Mouse (Mus musculus): Measurements from ENCODE around the gene Tspyl1. TPM values are rescaled to one million over a fixed set of nuclear protein-coding genes. Genes with fewer than 3 reads are reported as not detected.

Tspyl1 gene
- polyA plus RNA-seq, 1 experiment, result 42.2 TPM

- 94% methylated on average over 7 of the region's 7 CpGs for WGBS
- DNase-seq, result no peak
- TF ChIP-seq POLR2A (IDR thresholded peaks at IDR 0.05; ENCODE audit: control insufficient read depth, extremely low read depth, insufficient read depth, low read length, poor library complexity) (no peak), CTCF (IDR thresholded peaks at IDR 0.05; ENCODE audit: borderline replicate concordance, control insufficient read depth, extremely low read depth, insufficient read depth, low read length, poor library complexity) (no peak)
- H3K27me3 ChIP-seq (ENCODE audit: control insufficient read depth, insufficient read depth, low read length), result no peaks in the 10 kb centered on the region
- no peak overlapping the region for H3K27ac ChIP-seq (ENCODE audit: control insufficient read depth, insufficient read depth, low read length)
- H3K4me1 ChIP-seq (replicated peaks; ENCODE audit: control insufficient read depth, insufficient read depth, low read length), result no peaks in the 10 kb centered on the region
- H3K4me3 ChIP-seq (ENCODE audit: control insufficient read depth, insufficient read depth, low read length), result no peak overlapping the region
- H3K36me3 ChIP-seq (ENCODE audit: control insufficient read depth, insufficient read depth, low read length), result no peaks in the 10 kb centered on the region
Observed at GRCm38 (mm10) chr10:34271681-34272080, 10.3 kb upstream of the Tspyl1 start.

DNA sequence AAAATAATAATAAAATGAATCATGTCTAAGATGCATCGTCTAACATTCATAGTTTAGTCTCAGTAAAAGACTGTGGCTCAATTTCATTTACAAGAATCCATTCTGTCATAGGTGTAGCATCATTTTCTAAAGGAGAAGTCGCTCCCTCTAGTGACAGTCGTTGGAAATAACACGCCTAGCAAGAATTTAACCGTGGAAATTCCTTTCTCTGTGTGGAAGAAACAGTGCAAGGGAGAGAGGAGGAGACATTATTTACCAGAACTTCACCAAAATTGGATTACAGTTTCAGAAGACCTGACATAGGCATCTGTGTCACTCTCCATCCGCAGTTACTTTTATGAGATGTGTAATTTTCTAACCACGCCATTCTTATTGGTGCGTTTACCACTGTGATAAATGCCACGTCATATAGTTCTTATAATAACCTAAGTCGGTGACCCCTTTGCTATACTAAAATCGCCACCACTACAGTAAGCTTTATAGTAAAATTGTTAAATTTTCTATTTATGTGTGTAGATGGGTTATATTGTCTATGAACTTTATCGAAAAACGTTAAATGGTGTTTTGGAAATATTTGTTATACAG is 1.3 kb upstream of the Tspyl1 start:
- H3K4me3 ChIP-seq (ENCODE audit: control insufficient read depth, insufficient read depth, low read length), result no peak overlapping the region
- peak; percentile 40 for DNase-seq
- no peaks in the 10 kb centered on the region for H3K27me3 ChIP-seq (ENCODE audit: control insufficient read depth, insufficient read depth, low read length)
- no peak overlapping the region for H3K27ac ChIP-seq (ENCODE audit: control insufficient read depth, insufficient read depth, low read length)
- H3K36me3 ChIP-seq (ENCODE audit: control insufficient read depth, insufficient read depth, low read length), result no peaks in the 10 kb centered on the region
- peaks cover 6% of the 10 kb centered on the region for H3K4me1 ChIP-seq (replicated peaks; ENCODE audit: control insufficient read depth, insufficient read depth, low read length)
- TF ChIP-seq POLR2A (IDR thresholded peaks at IDR 0.05; ENCODE audit: control insufficient read depth, extremely low read depth, insufficient read depth, low read length, poor library complexity) (no peak), CTCF (IDR thresholded peaks at IDR 0.05; ENCODE audit: borderline replicate concordance, control insufficient read depth, extremely low read depth, insufficient read depth, low read length, poor library complexity) (no peak)
- 13% methylated on average over 13 of the region's 13 CpGs for WGBS

- Histone ChIP-seq H3K27me3 (ENCODE audit: control insufficient read depth, insufficient read depth, low read length) (no peaks in the 10 kb centered on the region), H3K36me3 (ENCODE audit: control insufficient read depth, insufficient read depth, low read length) (no peaks in the 10 kb centered on the region), H3K4me3 (ENCODE audit: control insufficient read depth, insufficient read depth, low read length) (peak overlapping the region; percentile 54), H3K27ac (ENCODE audit: control insufficient read depth, insufficient read depth, low read length) (peak overlapping the region; percentile 90), H3K4me1 (replicated peaks; ENCODE audit: control insufficient read depth, insufficient read depth, low read length) (peaks cover 6% of the 10 kb centered on the region)
- WGBS, result 13% methylated on average over 14 of the region's 14 CpGs
- no peak for TF ChIP-seq POLR2A (IDR thresholded peaks at IDR 0.05; ENCODE audit: control insufficient read depth, extremely low read depth, insufficient read depth, low read length, poor library complexity)
- no peak for TF ChIP-seq CTCF (IDR thresholded peaks at IDR 0.05; ENCODE audit: borderline replicate concordance, control insufficient read depth, extremely low read depth, insufficient read depth, low read length, poor library complexity)
- DNase-seq, result no peak
Observed at GRCm38 (mm10) chr10:34281211-34281961, 604 bp upstream of the Tspyl1 start.

GRCm38 (mm10) chr10:34282420-34283238 is 639 bp downstream of the Tspyl1 start:
- Histone ChIP-seq H3K4me3 (ENCODE audit: control insufficient read depth, insufficient read depth, low read length) (peak overlapping the region; percentile 80), H3K27me3 (ENCODE audit: control insufficient read depth, insufficient read depth, low read length) (no peaks in the 10 kb centered on the region), H3K36me3 (ENCODE audit: control insufficient read depth, insufficient read depth, low read length) (peaks cover 6% of the 10 kb centered on the region), H3K27ac (ENCODE audit: control insufficient read depth, insufficient read depth, low read length) (peak overlapping the region; percentile 61), H3K4me1 (replicated peaks; ENCODE audit: control insufficient read depth, insufficient read depth, low read length) (peaks cover 6% of the 10 kb centered on the region)
- TF ChIP-seq CTCF (IDR thresholded peaks at IDR 0.05; ENCODE audit: borderline replicate concordance, control insufficient read depth, extremely low read depth, insufficient read depth, low read length, poor library complexity) (no peak), POLR2A (IDR thresholded peaks at IDR 0.05; ENCODE audit: control insufficient read depth, extremely low read depth, insufficient read depth, low read length, poor library complexity) (no peak)
- no peak for DNase-seq
- WGBS, result 3% methylated on average over 47 of the region's 47 CpGs

GRCm38 (mm10) chr10:34296911-34297298 is 14.9 kb downstream of the Tspyl1 start:
- TF ChIP-seq CTCF (IDR thresholded peaks at IDR 0.05; ENCODE audit: borderline replicate concordance, control insufficient read depth, extremely low read depth, insufficient read depth, low read length, poor library complexity), result no peak
- no peak for TF ChIP-seq POLR2A (IDR thresholded peaks at IDR 0.05; ENCODE audit: control insufficient read depth, extremely low read depth, insufficient read depth, low read length, poor library complexity)
- DNase-seq, result no peak
- 8% methylated on average over 13 of the region's 13 CpGs for WGBS
- H3K4me3 ChIP-seq (ENCODE audit: control insufficient read depth, insufficient read depth, low read length), result no peak overlapping the region
- H3K27me3 ChIP-seq (ENCODE audit: control insufficient read depth, insufficient read depth, low read length), result no peaks in the 10 kb centered on the region
- no peaks in the 10 kb centered on the region for H3K36me3 ChIP-seq (ENCODE audit: control insufficient read depth, insufficient read depth, low read length)
- no peak overlapping the region for H3K27ac ChIP-seq (ENCODE audit: control insufficient read depth, insufficient read depth, low read length)
- peaks cover 28% of the 10 kb centered on the region for H3K4me1 ChIP-seq (replicated peaks; ENCODE audit: control insufficient read depth, insufficient read depth, low read length)

- Histone ChIP-seq H3K27me3 (ENCODE audit: control insufficient read depth, insufficient read depth, low read length) (no peaks in the 10 kb centered on the region), H3K27ac (ENCODE audit: control insufficient read depth, insufficient read depth, low read length) (peak within 1 kb of the TSS; percentile 88), H3K36me3 (ENCODE audit: control insufficient read depth, insufficient read depth, low read length) (no peaks in the 10 kb centered on the region), H3K4me1 (replicated peaks; ENCODE audit: control insufficient read depth, insufficient read depth, low read length) (peaks cover 28% of the 10 kb centered on the region), H3K4me3 (ENCODE audit: control insufficient read depth, insufficient read depth, low read length) (peak within 1 kb of the TSS; percentile 65)
- TF ChIP-seq POLR2A (IDR thresholded peaks at IDR 0.05; ENCODE audit: control insufficient read depth, extremely low read depth, insufficient read depth, low read length, poor library complexity) (peak; percentile 87), CTCF (IDR thresholded peaks at IDR 0.05; ENCODE audit: borderline replicate concordance, control insufficient read depth, extremely low read depth, insufficient read depth, low read length, poor library complexity) (no peak)
- under 1% methylated on average over 38 of the region's 38 CpGs for WGBS
- DNase-seq, result peak; percentile 94
Observed at GRCm38 (mm10) chr10:34297299-34297979, 15.4 kb downstream of the Tspyl1 start, which contains the start of gene Tspyl4. TSS of gene Tspyl4 (plus strand) at chr10:34297442.
